Mouse (Mus musculus) B cell, adult 2 months (primary cell): ENCODE measurements around the gene Zg16.
"Not testable (repeated sequence)": the region's sequence is repeated elsewhere in the genome, so short reads cannot be mapped to it uniquely, and the experiment has no call there.

Experiments used
- DNase-seq, 2 experiments: peaks; one replicate each; pipeline ENCODE4 v3.0.0; 2022

Gene Zg16

GRCm38 (mm10) chr7:127087278-127088010, at the start of gene Zg16:
Zg16 (minus strand) TSS chr7:127087328.
- not testable (repeated sequence) for DNase-seq

- DNase-seq, result peak; percentile 21 to 32
Measured at GRCm38 (mm10) chr7:127136181-127137071, 49.3 kb upstream of the Zg16 start.

GRCm38 (mm10) chr7:127134821-127135447, 47.8 kb upstream of the Zg16 start:
- peak; percentile 60 to 63 for DNase-seq

GRCm38 (mm10) chr7:127133125-127133524, 46.0 kb upstream of the Zg16 start:
- no peak for DNase-seq

GRCm38 (mm10) chr7:127129638-127130037, 42.5 kb upstream of the Zg16 start:
- peak; percentile 27 to 32 for DNase-seq

GRCm38 (mm10) chr7:127121911-127122270, 34.8 kb upstream of the Zg16 start, which contains the start of gene Qprt:
Qprt (minus strand) TSS chr7:127122226.
- no peak for DNase-seq

- DNase-seq, result no peak
Measured at GRCm38 (mm10) chr7:127121061-127121910, 34.2 kb upstream of the Zg16 start.

- DNase-seq, result no peak
Measured at GRCm38 (mm10) chr7:127118671-127119445, 31.7 kb upstream of the Zg16 start.

GRCm38 (mm10) chr7:127117948-127118347, 30.8 kb upstream of the Zg16 start:
- DNase-seq, result no peak

GRCm38 (mm10) chr7:127116331-127116935, 29.3 kb upstream of the Zg16 start:
- no peak for DNase-seq

- DNase-seq, result no peak
Measured at GRCm38 (mm10) chr7:127114920-127115319, 27.8 kb upstream of the Zg16 start.

- peak in 1 of 2 experiments; percentile 17 for DNase-seq
Measured at GRCm38 (mm10) chr7:127113614-127114259, 26.6 kb upstream of the Zg16 start.

GRCm38 (mm10) chr7:127112921-127113597, 25.9 kb upstream of the Zg16 start:
- peak; percentile 30 to 36 for DNase-seq

- peak in 1 of 2 experiments; percentile 13 for DNase-seq
Measured at GRCm38 (mm10) chr7:127112251-127112841, 25.2 kb upstream of the Zg16 start.

GRCm38 (mm10) chr7:127111461-127111860, 24.3 kb upstream of the Zg16 start:
- DNase-seq, result peak; percentile 89 to 90

GRCm38 (mm10) chr7:127110239-127111007, 23.3 kb upstream of the Zg16 start:
- peak; percentile 80 to 83 for DNase-seq

- no peak for DNase-seq
Measured at GRCm38 (mm10) chr7:127105551-127105950, 18.4 kb upstream of the Zg16 start.

- DNase-seq, result peak; percentile 86 to 89
Measured at GRCm38 (mm10) chr7:127104560-127105332, 17.6 kb upstream of the Zg16 start.
